Mouse (Mus musculus) MEL (cell line): ENCODE measurements around the gene Aplp1. TPM values are rescaled to one million over a fixed set of nuclear protein-coding genes. Genes with fewer than 3 reads are reported as not detected.

ENCODE experiments used
- DNase-seq: peaks from one replicate; pipeline ENCODE4 v3.0.0; 2011; ENCODE audit warnings: low read depth, low spot score
- H3K27ac ChIP-seq: 2 replicates; pipeline ENCODE4 v1.5.1; 2012; ENCODE audit warnings: low read depth, mild to moderate bottlenecking, control low read depth, low read length, moderate library complexity; ENCODE audit not compliant: control insufficient read depth
- H3K27me3 ChIP-seq, 2 experiments: fragments of 150-350 bp in 1 of 2; sonication (generic) in 1 of 2; 2 replicates each; pipeline ENCODE4 v1.6.1; 2012; ENCODE audit warnings: low read length in 2 of 2, mild to moderate bottlenecking in 2 of 2, improper control_type of control experiment in 1 of 2, moderate library complexity in 1 of 2; ENCODE audit not compliant: insufficient read depth in 2 of 2, control insufficient read depth in 1 of 2
- H3K36me3 ChIP-seq, 2 experiments: 2 replicates each; pipeline ENCODE4 v1.6.1; 2012 to 2014; ENCODE audit warnings: low read length in 2 of 2, improper control_type of control experiment in 1 of 2, inconsistent platforms in 1 of 2, mild to moderate bottlenecking in 1 of 2; ENCODE audit not compliant: insufficient read depth in 2 of 2, control insufficient read depth in 1 of 2
- H3K4me1 ChIP-seq, 2 experiments: fragments of 150-350 bp in 1 of 2; sonication (generic) in 1 of 2; 2 replicates each; pipeline ENCODE4 v1.6.1; 2012; ENCODE audit warnings: low read length in 2 of 2, improper control_type of control experiment in 1 of 2, mild to moderate bottlenecking in 1 of 2; ENCODE audit not compliant: insufficient read depth in 2 of 2, control insufficient read depth in 1 of 2
- H3K4me3 ChIP-seq, 2 experiments: fragments of 150-350 bp in 1 of 2; sonication (generic) in 1 of 2; 2 replicates each; pipeline ENCODE4 v1.5.1; 2012; ENCODE audit warnings: low read depth in 2 of 2, low read length in 2 of 2, mild to moderate bottlenecking in 2 of 2, moderate library complexity in 2 of 2, control low read depth in 1 of 2, improper control_type of control experiment in 1 of 2; ENCODE audit not compliant: control insufficient read depth in 1 of 2, insufficient read depth in 1 of 2
- H3K79me2 ChIP-seq: 2 replicates; pipeline ENCODE4 v1.6.1; 2012; ENCODE audit warnings: mild to moderate bottlenecking, low read length, moderate library complexity; ENCODE audit not compliant: control insufficient read depth, poor library complexity, insufficient read depth
- H3K9ac ChIP-seq: 2 replicates; pipeline ENCODE4 v1.6.1; 2012; ENCODE audit warnings: low read depth, mild to moderate bottlenecking, control low read depth, low read length, moderate library complexity; ENCODE audit not compliant: control insufficient read depth, poor library complexity, severe bottlenecking
- H3K9me3 ChIP-seq: fragments of 150-350 bp; sonication (generic); replicated peaks from 2 replicates; pipeline ENCODE4 v1.6.1; 2012; ENCODE audit warnings: mild to moderate bottlenecking, low read length, improper control_type of control experiment, moderate library complexity; ENCODE audit not compliant: insufficient read depth
- BHLHE40 ChIP-seq: IDR thresholded peaks from 2 replicates; pipeline ENCODE4 v1.6.1; 2012; ENCODE audit warnings: low read depth, mild to moderate bottlenecking, inconsistent platforms, low read length, improper control_type of control experiment, borderline replicate concordance
- CHD2 ChIP-seq: IDR thresholded peaks from 2 replicates; pipeline ENCODE4 v1.6.1; 2011; ENCODE audit warnings: low read length, improper control_type of control experiment
- CTCF ChIP-seq, 3 experiments: IDR thresholded peaks in 2 of 3; conservative IDR thresholded peaks in 1 of 3; 2 replicates each; pipeline ENCODE4 v1.5.1; 2011 to 2012; ENCODE audit warnings: low read length in 3 of 3, low read depth in 2 of 3, mild to moderate bottlenecking in 2 of 3, improper control_type of control experiment in 1 of 3, inconsistent platforms in 1 of 3, mixed read lengths in 1 of 3, moderate library complexity in 1 of 3; ENCODE audit not compliant: control insufficient read depth in 1 of 3, insufficient read depth in 1 of 3, poor library complexity in 1 of 3, severe bottlenecking in 1 of 3
- ELF1 ChIP-seq: IDR thresholded peaks from 2 replicates; pipeline ENCODE4 v1.6.1; 2014; ENCODE audit warnings: low read depth, mild to moderate bottlenecking, inconsistent platforms, low read length, improper control_type of control experiment, moderate library complexity
- EP300 ChIP-seq, 2 experiments: IDR thresholded peaks; 2 replicates each; pipeline ENCODE4 v1.6.1; 2011; ENCODE audit warnings: improper control_type of control experiment in 2 of 2, low read length in 2 of 2, low read depth in 1 of 2, mild to moderate bottlenecking in 1 of 2
- ETS1 ChIP-seq: IDR thresholded peaks from 2 replicates; pipeline ENCODE4 v1.6.1; 2012; ENCODE audit warnings: low read depth, mild to moderate bottlenecking, inconsistent platforms, low read length, improper control_type of control experiment, moderate library complexity
- GATA1 ChIP-seq: IDR thresholded peaks from 2 replicates; pipeline ENCODE4 v1.6.1; 2011; ENCODE audit warnings: low read depth, low read length, improper control_type of control experiment
- HCFC1 ChIP-seq: IDR thresholded peaks from 2 replicates; pipeline ENCODE4 v1.6.1; 2012; ENCODE audit warnings: low read depth, mild to moderate bottlenecking, inconsistent platforms, low read length, improper control_type of control experiment, moderate library complexity
- KAT2A ChIP-seq: conservative IDR thresholded peaks from 2 replicates; pipeline ENCODE4 v1.6.1; 2012; ENCODE audit warnings: low read depth, low read length, improper control_type of control experiment, inconsistent platforms
- MAFK ChIP-seq: IDR thresholded peaks from 2 replicates; pipeline ENCODE4 v1.6.1; 2011; ENCODE audit warnings: low read depth, mild to moderate bottlenecking, low read length, improper control_type of control experiment, borderline replicate concordance
- MAZ ChIP-seq: IDR thresholded peaks from 2 replicates; pipeline ENCODE4 v1.6.1; 2012; ENCODE audit warnings: low read depth, mild to moderate bottlenecking, inconsistent platforms, low read length, improper control_type of control experiment
- MYB ChIP-seq: IDR thresholded peaks from 2 replicates; pipeline ENCODE4 v1.6.1; 2011; ENCODE audit warnings: mild to moderate bottlenecking, low read depth, low read length, improper control_type of control experiment
- MYC ChIP-seq: IDR thresholded peaks from 2 replicates; pipeline ENCODE4 v1.6.1; 2011; ENCODE audit warnings: low read depth, mild to moderate bottlenecking, low read length, improper control_type of control experiment, moderate library complexity
- NELFE ChIP-seq: IDR thresholded peaks from 2 replicates; pipeline ENCODE4 v1.6.1; 2011; ENCODE audit warnings: low read depth, low read length, improper control_type of control experiment
- NRF1 ChIP-seq: IDR thresholded peaks from 2 replicates; pipeline ENCODE4 v1.6.1; 2014; ENCODE audit warnings: low read depth, mild to moderate bottlenecking, inconsistent platforms, low read length, improper control_type of control experiment, moderate library complexity; ENCODE audit not compliant: poor library complexity, insufficient read depth, severe bottlenecking
- POLR2A ChIP-seq, 2 experiments: IDR thresholded peaks; 2 replicates each; pipeline ENCODE4 v1.6.1; 2011 to 2012; ENCODE audit warnings: low read length in 2 of 2, mild to moderate bottlenecking in 2 of 2, control low read depth in 1 of 2, improper control_type of control experiment in 1 of 2, low read depth in 1 of 2, moderate library complexity in 1 of 2; ENCODE audit not compliant: control insufficient read depth in 1 of 2, insufficient read depth in 1 of 2, poor library complexity in 1 of 2
- POLR2AphosphoS2 ChIP-seq: IDR thresholded peaks from 2 replicates; pipeline ENCODE4 v1.6.1; 2011; ENCODE audit warnings: low read length, improper control_type of control experiment
- POLR2AphosphoS5 ChIP-seq: IDR thresholded peaks from 2 replicates; pipeline ENCODE4 v1.6.1; 2012; ENCODE audit warnings: low read depth, borderline replicate concordance, mild to moderate bottlenecking, inconsistent platforms, low read length, moderate library complexity, mixed read lengths
- RAD21 ChIP-seq: IDR thresholded peaks from 2 replicates; pipeline ENCODE4 v1.6.1; 2011; ENCODE audit warnings: mild to moderate bottlenecking, low read depth, low read length, improper control_type of control experiment
- SIN3A ChIP-seq: IDR thresholded peaks from 2 replicates; pipeline ENCODE4 v1.6.1; 2012; ENCODE audit warnings: low read length, improper control_type of control experiment, inconsistent platforms
- SMC3 ChIP-seq: IDR thresholded peaks from 2 replicates; pipeline ENCODE4 v1.6.1; 2011; ENCODE audit warnings: low read depth, low read length, improper control_type of control experiment
- TAL1 ChIP-seq: IDR thresholded peaks from 2 replicates; pipeline ENCODE4 v1.6.1; 2012; ENCODE audit warnings: mild to moderate bottlenecking, inconsistent platforms, low read length, moderate library complexity, mixed read lengths
- TBP ChIP-seq: IDR thresholded peaks from 2 replicates; pipeline ENCODE4 v1.8.0; 2011; ENCODE audit warnings: low read depth, low read length, improper control_type of control experiment
- TCF12 ChIP-seq: IDR thresholded peaks from 2 replicates; pipeline ENCODE4 v1.6.1; 2014; ENCODE audit warnings: low read depth, mild to moderate bottlenecking, inconsistent platforms, low read length, improper control_type of control experiment, moderate library complexity
- UBTF ChIP-seq: IDR thresholded peaks from 2 replicates; pipeline ENCODE4 v1.6.1; 2012; ENCODE audit warnings: low read depth, mild to moderate bottlenecking, inconsistent platforms, low read length, improper control_type of control experiment, moderate library complexity, borderline replicate concordance; ENCODE audit not compliant: insufficient read depth
- USF1 ChIP-seq: IDR thresholded peaks from 2 replicates; pipeline ENCODE4 v1.6.1; 2014; ENCODE audit warnings: low read depth, mild to moderate bottlenecking, inconsistent platforms, low read length, improper control_type of control experiment, moderate library complexity
- USF2 ChIP-seq, 2 experiments: IDR thresholded peaks; 2 replicates each; pipeline ENCODE4 v1.6.1; 2011 to 2012; ENCODE audit warnings: improper control_type of control experiment in 2 of 2, low read length in 2 of 2, borderline replicate concordance in 1 of 2, inconsistent platforms in 1 of 2, low read depth in 1 of 2, mild to moderate bottlenecking in 1 of 2; ENCODE audit not compliant: insufficient read depth in 1 of 2
- ZC3H11A ChIP-seq: IDR thresholded peaks from 2 replicates; pipeline ENCODE4 v1.6.1; 2012; ENCODE audit warnings: low read depth, mild to moderate bottlenecking, inconsistent platforms, low read length, improper control_type of control experiment
- ZKSCAN1 ChIP-seq: IDR thresholded peaks from 2 replicates; pipeline ENCODE4 v1.6.1; 2012; ENCODE audit warnings: low read depth, mild to moderate bottlenecking, inconsistent platforms, low read length, improper control_type of control experiment, moderate library complexity
- ZMIZ1 ChIP-seq: IDR thresholded peaks from 2 replicates; pipeline ENCODE4 v1.6.1; 2012; ENCODE audit warnings: low read depth, mild to moderate bottlenecking, inconsistent platforms, low read length, improper control_type of control experiment, moderate library complexity
- polyA plus RNA-seq, 2 experiments: library from polyadenylated mRNA; stranded (reverse) in 1 of 2; unstranded in 1 of 2; fragments of >175 nt in 1 of 2; fragments of >200 nt in 1 of 2; gene quantifications; 2 replicates each; pipeline versions ENCODE4 v1.2.1 to v1.2.4; 2012; ENCODE audit warnings: low replicate concordance in 2 of 2, low read depth in 1 of 2; ENCODE audit not compliant: insufficient read length in 2 of 2, insufficient read depth in 1 of 2, missing spikeins in 1 of 2
- total RNA-seq: library from RNA; depleted of rRNA; stranded (reverse); fragments of 300-350 nt; gene quantifications from 2 replicates; pipeline ENCODE4 v1.2.3, GENCODE M21; 2012

Aplp1 gene
- total and polyA plus RNA-seq, 3 experiments, result 1.9 to 7.1 TPM; not detected in 1

GRCm38 (mm10) chr7:30399671-30400070 lies 45.7 kb downstream of the Aplp1 start:
- H3K79me2 ChIP-seq, result no peaks in the 10 kb centered on the region
- DNase-seq, result no peak
- no peak overlapping the region for H3K27ac ChIP-seq
- H3K9me3 ChIP-seq, result no peaks in the 10 kb centered on the region
- no peaks in the 10 kb centered on the region; a peak in 1 of 4 replicates for H3K36me3 ChIP-seq
- no peak overlapping the region for H3K9ac ChIP-seq
- peaks cover 0 to 4% of the 10 kb centered on the region in 2 experiments; a peak in 1 of 4 replicates for H3K4me1 ChIP-seq
- H3K27me3 ChIP-seq, result peaks cover 0 to 2% of the 10 kb centered on the region in 2 experiments; a peak in 1 of 4 replicates
- H3K4me3 ChIP-seq, result no peak overlapping the region
- TF ChIP-seq CHD2, result no peak
- no peak for TF ChIP-seq ZKSCAN1
- no peak for TF ChIP-seq MYC
- no peak for TF ChIP-seq USF2 (IDR thresholded peaks at IDR 0.05; ENCODE audit: borderline replicate concordance in 1 of 2, insufficient read depth in 1 of 2, low read depth in 1 of 2, low read length in 2 of 2)
- no peak for TF ChIP-seq ETS1
- TF ChIP-seq SMC3, result no peak
- no peak for TF ChIP-seq KAT2A
- TF ChIP-seq GATA1, result no peak
- TF ChIP-seq USF1, result no peak
- no peak for TF ChIP-seq POLR2A (IDR thresholded peaks at IDR 0.05; ENCODE audit: control insufficient read depth in 1 of 2, insufficient read depth in 1 of 2, low read depth in 1 of 2, low read length in 2 of 2, poor library complexity in 1 of 2)
- no peak for TF ChIP-seq NELFE
- no peak for TF ChIP-seq MYB

GRCm38 (mm10) chr7:30394871-30395270 lies 50.5 kb downstream of the Aplp1 start:
- H3K36me3 ChIP-seq, result no peaks in the 10 kb centered on the region; a peak in 1 of 4 replicates
- no peak for TF ChIP-seq USF1
- TF ChIP-seq MAFK, result no peak
- no peak for TF ChIP-seq POLR2A (IDR thresholded peaks at IDR 0.05; ENCODE audit: control insufficient read depth in 1 of 2, insufficient read depth in 1 of 2, low read depth in 1 of 2, low read length in 2 of 2, poor library complexity in 1 of 2)
- no peak for TF ChIP-seq UBTF
- TF ChIP-seq TCF12, result no peak
- no peak for TF ChIP-seq EP300 (IDR thresholded peaks at IDR 0.05; ENCODE audit: low read depth in 1 of 2, low read length in 2 of 2)
- peak; percentile 58 for TF ChIP-seq SMC3
- TF ChIP-seq ZC3H11A, result peak; percentile 38
- TF ChIP-seq TBP, result no peak
- TF ChIP-seq MYB, result no peak
- no peak for TF ChIP-seq SIN3A
- no peak for TF ChIP-seq ELF1
- 0 out of 2 replicates have a peak, but pooled peaks have one; percentile 12 for TF ChIP-seq MAZ
- TF ChIP-seq KAT2A, result no peak
- TF ChIP-seq NELFE, result no peak
- TF ChIP-seq HCFC1, result no peak
- no peak for TF ChIP-seq CHD2
- no peak for TF ChIP-seq ZMIZ1
- TF ChIP-seq RAD21, result peak; percentile 67
- TF ChIP-seq BHLHE40, result no peak
- TF ChIP-seq NRF1, result no peak
- no peak for TF ChIP-seq POLR2AphosphoS5
- no peak for TF ChIP-seq USF2 (IDR thresholded peaks at IDR 0.05; ENCODE audit: borderline replicate concordance in 1 of 2, insufficient read depth in 1 of 2, low read depth in 1 of 2, low read length in 2 of 2)
- TF ChIP-seq TAL1, result no peak
- TF ChIP-seq CTCF (IDR thresholded peaks at IDR 0.05 in 2 of 3, conservative IDR thresholded peaks at IDR 0.05 in 1 of 3; ENCODE audit: control insufficient read depth in 1 of 3, insufficient read depth in 1 of 3, low read depth in 2 of 3, low read length in 3 of 3, poor library complexity in 1 of 3, severe bottlenecking in 1 of 3), result peak; percentile 49 to 62 (median 55)
- no peak for TF ChIP-seq MYC
- TF ChIP-seq POLR2AphosphoS2, result no peak
- H3K9me3 ChIP-seq, result no peaks in the 10 kb centered on the region
- H3K27ac ChIP-seq, result peak overlapping the region; percentile 92
- 0 out of 4 replicates have a peak, but pooled peaks cover 0 to 1% of the 10 kb centered on the region in 2 experiments for H3K27me3 ChIP-seq
- H3K9ac ChIP-seq, result peak overlapping the region; percentile 69
- DNase-seq, result peak; percentile 73
- peak overlapping the region in 1 of 2 experiments; percentile 44; a peak in 2 of 4 replicates for H3K4me3 ChIP-seq
- peaks cover 0 to 19% of the 10 kb centered on the region in 2 experiments; a peak in 2 of 4 replicates for H3K4me1 ChIP-seq
- H3K79me2 ChIP-seq, result no peaks in the 10 kb centered on the region
